Mouse (Mus musculus) erythroblast, adult 5-6 weeks (primary cell): Measurements from ENCODE around the gene Sf3a2. TPM values are rescaled to one million over a fixed set of nuclear protein-coding genes. Genes with fewer than 3 reads are reported as not detected.

ENCODE experiments used
- ATAC-seq: replicated peaks from 2 replicates; pipeline ENCODE4 v1.8.0; 2016; ENCODE audit warnings: moderate number of reproducible peaks, mild to moderate bottlenecking, moderate TSS enrichment, inconsistent platforms; ENCODE audit not compliant: poor library complexity, low FRiP score, severe bottlenecking
- total RNA-seq, 2 experiments: library from RNA; stranded (forward) in 1 of 2; stranded (reverse) in 1 of 2; fragments of 150-400 nt in 1 of 2; fragments of 200-764, 138-1000 nt in 1 of 2; gene quantifications; 2 replicates each; pipeline versions ENCODE4 v1.2.3 to v1.2.4; 2015 to 2017; ENCODE audit warnings: low replicate concordance in 2 of 2

Sf3a2 gene
- total RNA-seq, 2 experiments from 2014 or later = 7.2 to 19.6 TPM

- peak; percentile 74 for ATAC-seq
Observed at GRCm38 (mm10) chr10:80774549-80774948, 23.4 kb upstream of the Sf3a2 start.

GRCm38 (mm10) chr10:80774981-80775380 is 23.0 kb upstream of the Sf3a2 start:
- ATAC-seq = peak; percentile 8

GRCm38 (mm10) chr10:80775731-80776130 is 22.3 kb upstream of the Sf3a2 start:
- ATAC-seq = no peak

GRCm38 (mm10) chr10:80776358-80776869 is 21.6 kb upstream of the Sf3a2 start:
- ATAC-seq = no peak

- no peak for ATAC-seq
Observed at GRCm38 (mm10) chr10:80777123-80777522, 20.9 kb upstream of the Sf3a2 start.

GRCm38 (mm10) chr10:80779565-80779964 is 18.4 kb upstream of the Sf3a2 start:
- no peak for ATAC-seq

- ATAC-seq = no peak
Observed at GRCm38 (mm10) chr10:80784302-80784701, 13.7 kb upstream of the Sf3a2 start.

- ATAC-seq = no peak
Observed at GRCm38 (mm10) chr10:80784871-80785270, 13.1 kb upstream of the Sf3a2 start.

- no peak for ATAC-seq
Observed at GRCm38 (mm10) chr10:80785963-80786362, 12.0 kb upstream of the Sf3a2 start.

GRCm38 (mm10) chr10:80787517-80787916 is 10.5 kb upstream of the Sf3a2 start:
- no peak for ATAC-seq

GRCm38 (mm10) chr10:80790761-80791404 is 7.1 kb upstream of the Sf3a2 start:
- no peak for ATAC-seq

- no peak for ATAC-seq
Observed at GRCm38 (mm10) chr10:80791476-80792174, 6.4 kb upstream of the Sf3a2 start.

- ATAC-seq = no peak
Observed at GRCm38 (mm10) chr10:80792175-80793032, 5.6 kb upstream of the Sf3a2 start.

GRCm38 (mm10) chr10:80793033-80793784 is 4.8 kb upstream of the Sf3a2 start:
- no peak for ATAC-seq

- no peak for ATAC-seq
Observed at GRCm38 (mm10) chr10:80793803-80794202, 4.2 kb upstream of the Sf3a2 start.

- no peak for ATAC-seq
Observed at GRCm38 (mm10) chr10:80794750-80795149, 3.2 kb upstream of the Sf3a2 start.

GRCm38 (mm10) chr10:80796307-80796848 is 1.6 kb upstream of the Sf3a2 start:
- no peak for ATAC-seq

- ATAC-seq = no peak
Observed at GRCm38 (mm10) chr10:80797186-80798149, 530 bp upstream of the Sf3a2 start.
